Mouse (Mus musculus): ENCODE data around the gene Ak2. TPM values are rescaled to one million over a fixed set of nuclear protein-coding genes. Genes with fewer than 3 reads are reported as not detected.

Ak2 gene
- total and polyA plus RNA-seq, 2 experiments: 156 to 232 TPM

DNA sequence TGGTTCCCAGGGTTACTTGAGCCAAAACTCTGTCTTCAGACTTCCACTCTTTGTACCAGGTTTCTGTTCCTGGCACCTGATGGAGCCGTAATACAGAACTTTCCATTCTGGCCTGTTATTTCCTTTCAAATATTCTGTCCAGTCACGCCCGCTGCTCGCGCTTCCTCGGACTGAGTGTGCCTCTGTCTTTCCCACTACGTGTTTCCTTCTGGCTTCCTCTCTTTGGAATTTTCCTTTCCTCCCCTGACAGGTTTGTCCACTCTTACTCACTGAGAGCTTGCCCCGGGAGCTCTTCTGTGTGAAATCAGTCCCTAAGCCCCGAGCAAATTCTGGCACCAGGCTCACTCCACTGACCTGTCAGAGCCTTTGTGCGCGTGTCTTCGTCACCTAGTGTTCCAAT lies 63.0 kb downstream of the Ak2 start:
- 91% methylated on average over 12 of the region's 12 CpGs for WGBS
- Histone ChIP-seq H3K9ac (ENCODE audit: low read depth, low read length) (no peak overlapping the region), H3K4me1 (ENCODE audit: control insufficient read depth, insufficient read depth, low read length) (peaks cover 2% of the 10 kb centered on the region; the same call in 1 of the 2 replicates), H3K4me3 (ENCODE audit: insufficient read depth, low read depth, low read length) (no peak overlapping the region), H3K36me3 (ENCODE audit: control insufficient read depth, insufficient read depth, low read length) (no peaks in the 10 kb centered on the region), H3K79me2 (ENCODE audit: control insufficient read depth, insufficient read depth, low read length) (no peaks in the 10 kb centered on the region), H3K27ac (replicated peaks; ENCODE audit: insufficient read depth, low read depth, low read length) (no peak overlapping the region), H3K27me3 (ENCODE audit: control insufficient read depth, insufficient read depth, low read length) (0 out of 2 replicates have a peak, but pooled peaks cover 2% of the 10 kb centered on the region)
- no peak for TF ChIP-seq POLR2A (IDR thresholded peaks at IDR 0.05; ENCODE audit: extremely low read depth, insufficient read depth, low read length)
- TF ChIP-seq CTCF (IDR thresholded peaks at IDR 0.05; ENCODE audit: low read depth, low read length): no peak
- DNase-seq (ENCODE audit: extremely low read depth, low read depth, low spot score): no peak

DNA sequence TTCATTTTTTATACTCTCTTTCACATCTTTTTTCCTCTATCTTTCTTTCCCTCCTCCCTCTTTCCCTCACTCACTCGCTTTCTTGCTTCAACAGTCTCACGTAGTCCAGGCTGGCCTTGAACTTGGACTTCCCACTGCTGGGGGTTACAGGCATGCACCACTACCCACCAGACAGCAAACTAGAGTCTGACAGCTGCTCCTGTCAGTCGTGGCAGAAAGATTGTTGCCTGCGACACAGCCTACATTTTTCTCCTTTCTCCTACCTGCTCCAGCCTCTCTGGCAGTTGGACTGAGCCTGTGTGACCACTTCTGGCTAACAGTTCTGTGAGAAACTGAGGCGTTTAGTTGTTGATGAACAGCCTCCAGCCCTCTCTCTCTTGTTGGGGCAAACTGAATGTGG lies 63.8 kb downstream of the Ak2 start:
- Histone ChIP-seq H3K4me1 (ENCODE audit: control insufficient read depth, insufficient read depth, low read length) (peaks cover 3% of the 10 kb centered on the region; the same call in 1 of the 2 replicates), H3K27me3 (ENCODE audit: control insufficient read depth, insufficient read depth, low read length) (no peaks in the 10 kb centered on the region), H3K79me2 (ENCODE audit: control insufficient read depth, insufficient read depth, low read length) (no peaks in the 10 kb centered on the region), H3K27ac (replicated peaks; ENCODE audit: insufficient read depth, low read depth, low read length) (no peak overlapping the region), H3K4me3 (ENCODE audit: insufficient read depth, low read depth, low read length) (no peak overlapping the region), H3K9ac (ENCODE audit: low read depth, low read length) (no peak overlapping the region), H3K36me3 (ENCODE audit: control insufficient read depth, insufficient read depth, low read length) (no peaks in the 10 kb centered on the region)
- DNase-seq (ENCODE audit: extremely low read depth, low read depth, low spot score): no peak
- WGBS: 83% methylated on average over 5 of the region's 5 CpGs
- no peak for TF ChIP-seq POLR2A (IDR thresholded peaks at IDR 0.05; ENCODE audit: extremely low read depth, insufficient read depth, low read length)
- no peak for TF ChIP-seq CTCF (IDR thresholded peaks at IDR 0.05; ENCODE audit: low read depth, low read length)

DNA sequence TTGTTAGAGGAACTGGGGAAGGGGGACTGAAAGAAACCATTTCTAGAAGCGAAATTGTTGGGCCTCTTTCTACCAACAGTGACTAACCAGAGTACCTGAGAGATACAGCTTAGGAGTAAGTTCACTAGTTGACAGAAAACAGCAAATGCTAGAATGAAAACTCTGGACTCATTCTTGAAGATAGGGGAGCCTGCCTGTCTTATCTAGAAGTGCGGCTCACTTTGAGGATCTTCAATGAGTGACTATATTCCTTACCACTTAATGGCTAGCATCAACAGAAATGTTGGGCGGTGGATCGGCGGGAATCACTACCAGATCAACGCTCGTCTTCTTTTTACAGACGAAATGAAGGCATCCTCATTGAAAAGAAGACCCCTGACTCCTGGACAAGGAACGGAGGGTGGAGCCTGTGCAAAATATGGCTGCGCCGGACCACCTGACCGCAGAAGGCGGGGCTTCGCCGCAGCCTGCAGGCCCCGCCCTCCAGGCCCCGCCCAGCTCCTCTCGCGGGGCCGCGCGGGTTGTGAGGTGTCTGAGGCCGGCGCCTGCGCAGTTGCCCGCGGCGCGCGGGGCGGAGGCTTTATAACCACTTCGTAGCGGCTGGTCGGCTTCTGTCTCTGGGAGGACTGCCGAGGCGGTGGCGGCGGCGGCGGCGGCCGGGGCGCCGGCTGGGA lies 65.9 kb downstream of the Ak2 start:
- H3K4me1 ChIP-seq (ENCODE audit: control insufficient read depth, insufficient read depth, low read length): peaks cover 10% of the 10 kb centered on the region
- WGBS: 4% methylated on average over 44 of the region's 44 CpGs

DNA sequence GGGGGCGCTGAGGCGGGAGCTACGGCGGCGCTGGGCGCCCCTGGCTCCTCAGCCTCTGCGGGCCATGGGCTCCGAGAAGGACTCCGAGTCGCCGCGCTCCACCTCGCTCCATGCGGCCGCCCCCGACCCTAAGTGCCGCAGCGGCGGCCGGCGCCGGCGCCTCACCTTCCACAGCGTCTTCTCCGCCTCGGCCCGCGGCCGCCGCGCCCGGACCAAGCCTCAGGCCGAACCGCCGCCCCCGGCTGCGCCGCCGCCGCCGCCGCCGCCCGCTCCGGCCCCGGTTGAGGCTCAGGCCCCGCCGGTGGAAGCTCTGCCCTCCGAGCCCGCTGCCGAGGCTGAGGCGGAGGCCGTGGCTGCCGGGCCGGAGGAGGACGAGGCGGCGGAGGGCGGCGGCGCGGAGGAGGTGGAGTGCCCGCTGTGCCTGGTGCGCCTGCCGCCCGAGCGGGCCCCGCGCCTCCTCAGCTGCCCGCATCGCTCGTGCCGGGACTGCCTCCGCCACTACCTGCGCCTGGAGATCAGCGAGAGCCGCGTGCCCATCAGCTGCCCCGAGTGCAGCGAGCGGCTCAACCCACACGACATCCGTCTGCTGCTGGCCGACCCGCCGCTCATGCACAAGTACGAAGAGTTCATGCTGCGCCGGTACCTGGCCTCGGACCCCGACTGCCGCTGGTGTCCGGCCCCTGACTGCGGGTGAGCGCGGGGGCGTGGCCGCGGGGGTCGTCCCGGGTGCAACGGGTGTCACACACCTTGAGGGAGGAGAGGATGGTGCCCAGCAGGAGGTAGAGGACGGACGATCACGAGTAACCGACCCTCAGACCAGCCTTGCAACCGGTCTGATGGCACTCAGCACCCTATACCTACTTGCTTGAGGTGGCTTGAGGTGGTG lies 66.7 kb downstream of the Ak2 start, which contains the start of gene Rnf19b:
Gene Rnf19b, plus strand, starts transcription at position 65 of the 886 bp plus-strand sequence.
- Histone ChIP-seq H3K9ac (ENCODE audit: low read depth, low read length) (peak within 1 kb of the TSS; percentile 88), H3K27ac (replicated peaks; ENCODE audit: insufficient read depth, low read depth, low read length) (peak within 1 kb of the TSS; percentile 48), H3K27me3 (ENCODE audit: control insufficient read depth, insufficient read depth, low read length) (no peaks in the 10 kb centered on the region), H3K4me1 (ENCODE audit: control insufficient read depth, insufficient read depth, low read length) (peaks cover 10% of the 10 kb centered on the region), H3K36me3 (ENCODE audit: control insufficient read depth, insufficient read depth, low read length) (no peaks in the 10 kb centered on the region), H3K4me3 (ENCODE audit: insufficient read depth, low read depth, low read length) (peak within 1 kb of the TSS; percentile 70), H3K79me2 (ENCODE audit: control insufficient read depth, insufficient read depth, low read length) (peaks cover 12% of the 10 kb centered on the region; the same call in 1 of the 2 replicates)
- WGBS: under 1% methylated on average over 96 of the region's 107 CpGs
- DNase-seq (ENCODE audit: extremely low read depth, low read depth, low spot score): no peak
- no peak for TF ChIP-seq POLR2A (IDR thresholded peaks at IDR 0.05; ENCODE audit: extremely low read depth, insufficient read depth, low read length)
- TF ChIP-seq CTCF (IDR thresholded peaks at IDR 0.05; ENCODE audit: low read depth, low read length): no peak

More for the DNA sequence above, 65.9 kb downstream of the Ak2 start:
- Histone ChIP-seq H3K79me2 (ENCODE audit: control insufficient read depth, insufficient read depth, low read length) (peaks cover 9% of the 10 kb centered on the region; the same call in 1 of the 2 replicates), H3K27me3 (ENCODE audit: control insufficient read depth, insufficient read depth, low read length) (no peaks in the 10 kb centered on the region), H3K4me3 (ENCODE audit: insufficient read depth, low read depth, low read length) (peak overlapping the region; percentile 70), H3K27ac (replicated peaks; ENCODE audit: insufficient read depth, low read depth, low read length) (peak overlapping the region; percentile 48; the same call in 1 of the 2 replicates), H3K9ac (ENCODE audit: low read depth, low read length) (peak overlapping the region; percentile 88), H3K36me3 (ENCODE audit: control insufficient read depth, insufficient read depth, low read length) (no peaks in the 10 kb centered on the region)
- TF ChIP-seq CTCF (IDR thresholded peaks at IDR 0.05; ENCODE audit: low read depth, low read length) (no peak), POLR2A (IDR thresholded peaks at IDR 0.05; ENCODE audit: extremely low read depth, insufficient read depth, low read length) (peak; percentile 88)
- DNase-seq (ENCODE audit: extremely low read depth, low read depth, low spot score): peak; percentile 67

DNA sequence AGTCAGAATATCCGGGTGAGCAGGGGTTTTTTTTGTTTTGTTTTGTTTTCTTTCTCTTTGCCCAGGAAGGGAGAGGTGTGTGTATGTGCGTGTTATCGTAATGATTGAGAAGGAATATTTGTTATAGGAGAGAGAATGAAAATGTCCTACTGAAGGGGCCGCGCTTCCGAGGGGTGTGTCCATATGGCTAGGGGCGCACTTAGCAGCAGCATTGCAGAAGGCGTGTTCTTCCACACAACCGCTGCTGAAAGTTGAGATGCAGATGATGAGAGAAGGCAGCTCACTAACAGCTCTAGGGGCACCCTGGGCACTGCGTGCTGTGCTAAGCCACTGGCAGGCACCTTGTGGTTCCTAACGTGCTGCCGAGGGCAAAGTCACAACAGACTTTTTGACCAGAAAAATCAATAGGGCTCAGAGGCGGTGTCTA lies 67.4 kb downstream of the Ak2 start:
- Histone ChIP-seq H3K27me3 (ENCODE audit: control insufficient read depth, insufficient read depth, low read length) (no peaks in the 10 kb centered on the region), H3K36me3 (ENCODE audit: control insufficient read depth, insufficient read depth, low read length) (no peaks in the 10 kb centered on the region; the same call in 1 of the 2 replicates), H3K79me2 (ENCODE audit: control insufficient read depth, insufficient read depth, low read length) (peaks cover 12% of the 10 kb centered on the region; the same call in 1 of the 2 replicates), H3K4me1 (ENCODE audit: control insufficient read depth, insufficient read depth, low read length) (peaks cover 10% of the 10 kb centered on the region), H3K27ac (replicated peaks; ENCODE audit: insufficient read depth, low read depth, low read length) (peak overlapping the region; percentile 48), H3K4me3 (ENCODE audit: insufficient read depth, low read depth, low read length) (peak overlapping the region; percentile 70), H3K9ac (ENCODE audit: low read depth, low read length) (peak overlapping the region; percentile 88)
- 1% methylated on average over 13 of the region's 13 CpGs for WGBS
- peak; percentile 94 for DNase-seq (ENCODE audit: extremely low read depth, low read depth, low spot score)
- TF ChIP-seq POLR2A (IDR thresholded peaks at IDR 0.05; ENCODE audit: extremely low read depth, insufficient read depth, low read length): 0 out of 2 replicates have a peak, but pooled peaks have one; percentile 43
- no peak for TF ChIP-seq CTCF (IDR thresholded peaks at IDR 0.05; ENCODE audit: low read depth, low read length)

Data from liver, adult 2 months (tissue).